Mouse (Mus musculus) adipocyte (in vitro differentiated cells): ENCODE measurements around the gene Hoxd9.

ENCODE experiments used
- DNase-seq: peaks from one replicate; pipeline ENCODE4 v3.0.0-alpha.2; 2016; ENCODE audit warnings: low spot score

Gene Hoxd9

GRCm38 (mm10) chr2:74668370-74669229, 28.9 kb upstream of the Hoxd9 start:
- no peak for DNase-seq

GRCm38 (mm10) chr2:74669230-74669578, 28.3 kb upstream of the Hoxd9 start:
- no peak for DNase-seq

GRCm38 (mm10) chr2:74669650-74670235, 27.8 kb upstream of the Hoxd9 start:
- DNase-seq: no peak

GRCm38 (mm10) chr2:74670632-74671188, 26.8 kb upstream of the Hoxd9 start:
- DNase-seq: no peak

GRCm38 (mm10) chr2:74671847-74672246, 25.7 kb upstream of the Hoxd9 start:
- DNase-seq: no peak

- DNase-seq: no peak
These were observed 24.8 kb upstream of the Hoxd9 start for GRCm38 (mm10) chr2:74672481-74673362.

GRCm38 (mm10) chr2:74673835-74674425, 23.6 kb upstream of the Hoxd9 start:
- DNase-seq: no peak

GRCm38 (mm10) chr2:74674881-74675665, 22.5 kb upstream of the Hoxd9 start, which contains the start of gene Hoxd12:
TSS of gene Hoxd12 (plus strand) at chr2:74675013.
- DNase-seq: no peak

- DNase-seq: no peak
These were observed 21.8 kb upstream of the Hoxd9 start for GRCm38 (mm10) chr2:74675666-74676282.

- no peak for DNase-seq
These were observed 21.0 kb upstream of the Hoxd9 start for GRCm38 (mm10) chr2:74676376-74677052.

GRCm38 (mm10) chr2:74677106-74677505, 20.4 kb upstream of the Hoxd9 start:
- no peak for DNase-seq

GRCm38 (mm10) chr2:74678891-74679595, 18.5 kb upstream of the Hoxd9 start, which contains the start of gene Hoxd11:
TSS of gene Hoxd11 (plus strand) at chr2:74679557.
- DNase-seq: no peak

GRCm38 (mm10) chr2:74679596-74679971, 17.9 kb upstream of the Hoxd9 start:
- no peak for DNase-seq

GRCm38 (mm10) chr2:74679980-74680379, 17.5 kb upstream of the Hoxd9 start:
- no peak for DNase-seq

- DNase-seq: no peak
These were observed 16.7 kb upstream of the Hoxd9 start for GRCm38 (mm10) chr2:74680561-74681398.

- no peak for DNase-seq
These were observed 15.7 kb upstream of the Hoxd9 start for GRCm38 (mm10) chr2:74681594-74682531.

- DNase-seq: no peak
These were observed 14.7 kb upstream of the Hoxd9 start for GRCm38 (mm10) chr2:74682796-74683195.
